Mouse (Mus musculus) midbrain, embryonic 16.5 days (tissue): Measurements from ENCODE around the gene Pitpnm2. TPM values are rescaled to one million over a fixed set of nuclear protein-coding genes. Genes with fewer than 3 reads are reported as not detected.
A peak's percentile ranks its signal among the peaks of the same experiment; 100 is the strongest.

ENCODE experiments used
- ATAC-seq: fragments of 200-750 bp; cut with Nextera tagmentation; 2 replicates; pipeline ENCODE4 v1.8.0; 2017; ENCODE audit warnings: moderate TSS enrichment
- H3K27ac ChIP-seq: fragments of 300-500 bp; sonication (generic); 2 replicates; pipeline ENCODE4 v1.5.1; 2014; ENCODE audit warnings: mild to moderate bottlenecking, low read length, mixed read lengths
- H3K27me3 ChIP-seq: fragments of 300-500 bp; sonication (generic); 2 replicates; pipeline ENCODE4 v1.6.1; 2014; ENCODE audit warnings: low read depth, low read length, mixed read lengths; ENCODE audit not compliant: control insufficient read depth, insufficient read depth
- H3K36me3 ChIP-seq: fragments of 300-500 bp; sonication (generic); 2 replicates; pipeline ENCODE4 v1.6.1; 2014; ENCODE audit warnings: mild to moderate bottlenecking, low read length, moderate library complexity, mixed read lengths; ENCODE audit not compliant: control insufficient read depth, insufficient read depth
- H3K4me1 ChIP-seq: fragments of 300-500 bp; sonication (generic); 2 replicates; pipeline ENCODE4 v1.6.1; 2014; ENCODE audit warnings: mild to moderate bottlenecking, low read length, mixed read lengths; ENCODE audit not compliant: control insufficient read depth, insufficient read depth
- H3K4me2 ChIP-seq: fragments of 300-500 bp; sonication (generic); 2 replicates; pipeline ENCODE4 v1.6.1; 2014; ENCODE audit warnings: mild to moderate bottlenecking, low read length, mixed read lengths
- H3K4me3 ChIP-seq: fragments of 300-500 bp; sonication (generic); 2 replicates; pipeline ENCODE4 v1.5.1; 2014; ENCODE audit warnings: low read depth, mild to moderate bottlenecking, low read length, moderate library complexity, mixed read lengths
- H3K9ac ChIP-seq: fragments of 300-500 bp; sonication (generic); 2 replicates; pipeline ENCODE4 v1.6.1; 2014; ENCODE audit warnings: low read depth, low read length, mixed read lengths
- H3K9me3 ChIP-seq: fragments of 300-500 bp; sonication (generic); replicated peaks from 2 replicates; pipeline ENCODE4 v1.6.1; 2014; ENCODE audit warnings: mild to moderate bottlenecking, low read length, mixed read lengths; ENCODE audit not compliant: control insufficient read depth, poor library complexity, severe bottlenecking
- WGBS: fragments of 180-500 bp; shearing (Covaris S2); extraction: QIAGEN DNeasy Blood & Tissue Kit; methylation state at CpG from one replicate; pipeline ENCODE4 v1.1.7; 2014; 5-methylcytosine and 5-hydroxymethylcytosine counted together
- polyA plus RNA-seq: library from polyadenylated mRNA; unstranded; fragments of >200 nt; fragmentation: Nextera tagmentation; extraction: Ambion mirVana; gene quantifications from 2 replicates; pipeline ENCODE4 v1.2.1, GENCODE M21; 2015

The Pitpnm2 gene
- polyA plus RNA-seq, 1 experiment from 2014 or later, result 10.9 TPM

GRCm38 (mm10) chr5:124252580-124253320 lies 3.2 kb upstream of the Pitpnm2 start:
- no peak for ATAC-seq
- H3K27me3 ChIP-seq, result no peaks in the 10 kb centered on the region
- H3K4me3 ChIP-seq, result no peak overlapping the region
- no peaks in the 10 kb centered on the region for H3K9me3 ChIP-seq
- H3K36me3 ChIP-seq, result peaks cover 15% of the 10 kb centered on the region
- H3K9ac ChIP-seq, result no peak overlapping the region
- no peak overlapping the region for H3K27ac ChIP-seq
- H3K4me2 ChIP-seq, result no peak overlapping the region
- peaks cover 19% of the 10 kb centered on the region for H3K4me1 ChIP-seq
- 89% methylated on average over 13 of the region's 13 CpGs for WGBS

- no peaks in the 10 kb centered on the region for H3K9me3 ChIP-seq
- no peaks in the 10 kb centered on the region for H3K27me3 ChIP-seq
- ATAC-seq, result no peak
- peaks cover 25% of the 10 kb centered on the region for H3K4me1 ChIP-seq
- no peak overlapping the region for H3K4me3 ChIP-seq
- WGBS, result 79% methylated on average over 5 of the region's 5 CpGs
- no peak overlapping the region for H3K4me2 ChIP-seq
- no peak overlapping the region for H3K27ac ChIP-seq
- H3K9ac ChIP-seq, result no peak overlapping the region
- H3K36me3 ChIP-seq, result peaks cover 7% of the 10 kb centered on the region
Measured at GRCm38 (mm10) chr5:124251070-124251469, 1.5 kb upstream of the Pitpnm2 start.

DNA sequence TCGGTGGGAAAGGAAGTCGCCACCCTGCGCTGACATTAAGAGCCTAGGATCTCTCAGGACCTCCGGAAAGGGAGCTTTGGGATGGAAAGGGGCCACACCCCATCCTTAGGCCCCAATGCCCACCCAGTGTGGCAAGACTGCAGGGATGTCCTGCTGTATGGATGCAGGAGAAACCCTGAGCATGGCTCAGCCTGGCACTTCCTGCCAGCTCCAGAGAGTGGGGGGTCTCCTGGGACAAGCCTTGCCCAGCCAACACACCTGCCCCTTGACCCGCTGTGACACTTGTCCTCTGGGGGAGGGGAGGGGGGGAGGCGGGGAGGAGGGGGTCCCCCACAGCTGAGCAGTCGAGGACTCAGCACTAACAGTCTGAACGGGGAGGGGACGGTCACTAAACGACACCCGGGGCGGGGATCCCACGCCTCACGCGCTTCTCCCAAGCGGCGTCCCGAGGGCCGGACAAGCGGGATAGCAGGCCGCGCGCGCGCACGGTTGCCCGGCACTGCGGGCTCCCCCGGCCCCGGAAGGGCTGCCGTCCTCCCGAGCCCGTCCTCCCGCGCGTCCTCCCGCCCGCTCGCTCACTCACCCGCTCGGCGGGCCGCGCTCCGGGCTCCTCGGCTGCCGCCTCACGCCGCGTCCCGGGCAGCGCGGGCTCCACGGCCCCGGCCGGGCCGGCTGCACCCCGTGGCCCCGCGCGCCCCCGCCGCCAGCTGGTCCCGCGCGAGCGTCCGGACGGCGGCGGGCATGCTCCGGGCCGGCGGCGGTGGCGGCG lies 531 bp downstream of the Pitpnm2 start:
- Histone ChIP-seq H3K4me2 (peak overlapping the region; percentile 62), H3K27ac (peak overlapping the region; percentile 72), H3K9ac (peak overlapping the region; percentile 94), H3K36me3 (peaks cover 4% of the 10 kb centered on the region), H3K9me3 (no peaks in the 10 kb centered on the region), H3K27me3 (no peaks in the 10 kb centered on the region), H3K4me3 (peak overlapping the region; percentile 79), H3K4me1 (peaks cover 25% of the 10 kb centered on the region)
- peak; percentile 75 for ATAC-seq
- WGBS, result 1% methylated on average over 50 of the region's 77 CpGs

- no peak for ATAC-seq
- H3K9me3 ChIP-seq, result no peaks in the 10 kb centered on the region
- no peaks in the 10 kb centered on the region for H3K27me3 ChIP-seq
- no peak overlapping the region for H3K27ac ChIP-seq
- peak overlapping the region; percentile 79 for H3K4me3 ChIP-seq
- peak overlapping the region; percentile 62 for H3K4me2 ChIP-seq
- H3K9ac ChIP-seq, result peak overlapping the region; percentile 94
- H3K4me1 ChIP-seq, result peaks cover 25% of the 10 kb centered on the region
- H3K36me3 ChIP-seq, result no peaks in the 10 kb centered on the region
- WGBS, result 15% methylated on average over 9 of the region's 9 CpGs
Measured at GRCm38 (mm10) chr5:124247986-124248626, 1.5 kb downstream of the Pitpnm2 start.

GRCm38 (mm10) chr5:124247296-124247695 lies 2.3 kb downstream of the Pitpnm2 start:
- 19% methylated on average over 7 of the region's 7 CpGs for WGBS
- H3K36me3 ChIP-seq, result no peaks in the 10 kb centered on the region
- H3K27ac ChIP-seq, result no peak overlapping the region
- no peaks in the 10 kb centered on the region for H3K27me3 ChIP-seq
- no peak for ATAC-seq
- no peak overlapping the region for H3K9ac ChIP-seq
- no peaks in the 10 kb centered on the region for H3K9me3 ChIP-seq
- no peak overlapping the region for H3K4me3 ChIP-seq
- H3K4me1 ChIP-seq, result peaks cover 25% of the 10 kb centered on the region
- peak overlapping the region; percentile 62 for H3K4me2 ChIP-seq

GRCm38 (mm10) chr5:124244885-124245284 lies 4.7 kb downstream of the Pitpnm2 start:
- Histone ChIP-seq H3K4me3 (no peak overlapping the region), H3K27ac (no peak overlapping the region), H3K9me3 (no peaks in the 10 kb centered on the region), H3K27me3 (no peaks in the 10 kb centered on the region), H3K9ac (no peak overlapping the region), H3K4me1 (peaks cover 32% of the 10 kb centered on the region), H3K4me2 (no peak overlapping the region), H3K36me3 (no peaks in the 10 kb centered on the region)
- 94% methylated on average over 7 of the region's 7 CpGs for WGBS
- no peak for ATAC-seq

- Histone ChIP-seq H3K36me3 (no peaks in the 10 kb centered on the region), H3K4me3 (no peak overlapping the region), H3K4me1 (peaks cover 32% of the 10 kb centered on the region), H3K27me3 (no peaks in the 10 kb centered on the region), H3K27ac (no peak overlapping the region), H3K4me2 (no peak overlapping the region), H3K9ac (no peak overlapping the region), H3K9me3 (no peaks in the 10 kb centered on the region)
- no peak for ATAC-seq
- WGBS, result 98% methylated on average over 8 of the region's 8 CpGs
Measured at GRCm38 (mm10) chr5:124244449-124244848, 5.1 kb downstream of the Pitpnm2 start.

GRCm38 (mm10) chr5:124243236-124243901 lies 6.2 kb downstream of the Pitpnm2 start:
- Histone ChIP-seq H3K4me1 (peaks cover 26% of the 10 kb centered on the region), H3K9ac (no peak overlapping the region), H3K27ac (no peak overlapping the region), H3K4me2 (no peak overlapping the region), H3K27me3 (no peaks in the 10 kb centered on the region), H3K36me3 (no peaks in the 10 kb centered on the region), H3K4me3 (no peak overlapping the region), H3K9me3 (no peaks in the 10 kb centered on the region)
- no peak for ATAC-seq
- WGBS, result 94% methylated on average over 9 of the region's 9 CpGs
